Mouse (Mus musculus) cerebellum, adult 11 months (tissue): ENCODE measurements around the gene Nthl1.
A peak's percentile ranks its signal among the peaks of the same experiment; 100 is the strongest.

Experiments used
- DNase-seq: peaks from one replicate; pipeline ENCODE4 v3.0.0; 2022

Gene Nthl1

GRCm38 (mm10) chr17:24630072-24630471, 2.4 kb upstream of the Nthl1 start:
- no peak for DNase-seq

DNA sequence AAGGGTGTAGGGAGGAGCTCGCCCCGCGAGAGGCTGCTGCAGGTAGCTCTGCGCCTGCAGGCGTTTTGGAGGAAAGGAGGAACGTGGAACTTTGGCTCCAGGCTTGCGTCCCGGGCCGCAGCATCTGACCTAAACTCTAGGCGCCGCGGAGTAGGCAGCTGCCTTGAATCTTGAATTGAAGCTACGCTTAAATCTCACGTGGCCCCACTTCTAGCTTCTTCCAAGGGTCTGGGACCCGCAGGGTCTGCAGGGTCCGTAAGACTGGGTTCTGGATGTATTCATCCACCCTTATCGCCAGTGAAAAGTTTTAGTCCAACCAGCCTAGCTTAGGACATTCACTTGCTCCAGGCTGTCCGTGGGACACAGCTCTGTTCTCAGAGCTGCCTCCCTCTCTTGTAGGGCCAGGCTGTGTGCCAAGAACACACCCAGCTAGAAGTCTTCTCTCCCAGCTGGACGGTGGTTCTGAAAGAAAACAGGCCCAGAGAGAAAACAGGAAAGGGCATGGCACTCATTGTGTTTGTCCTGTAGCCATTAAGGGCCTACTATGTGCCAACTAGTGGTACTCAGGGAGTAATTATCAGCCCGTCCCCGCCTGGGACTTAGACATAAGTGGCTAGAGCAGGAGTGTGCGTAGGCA, 451 bp downstream of the Nthl1 start:
- no peak for DNase-seq

- DNase-seq: no peak
Observed at GRCm38 (mm10) chr17:24633831-24634230, 1.4 kb downstream of the Nthl1 start.

- DNase-seq: no peak
Observed at GRCm38 (mm10) chr17:24635024-24635423, 2.5 kb downstream of the Nthl1 start.

GRCm38 (mm10) chr17:24635694-24636093, 3.2 kb downstream of the Nthl1 start:
- DNase-seq: no peak

DNA sequence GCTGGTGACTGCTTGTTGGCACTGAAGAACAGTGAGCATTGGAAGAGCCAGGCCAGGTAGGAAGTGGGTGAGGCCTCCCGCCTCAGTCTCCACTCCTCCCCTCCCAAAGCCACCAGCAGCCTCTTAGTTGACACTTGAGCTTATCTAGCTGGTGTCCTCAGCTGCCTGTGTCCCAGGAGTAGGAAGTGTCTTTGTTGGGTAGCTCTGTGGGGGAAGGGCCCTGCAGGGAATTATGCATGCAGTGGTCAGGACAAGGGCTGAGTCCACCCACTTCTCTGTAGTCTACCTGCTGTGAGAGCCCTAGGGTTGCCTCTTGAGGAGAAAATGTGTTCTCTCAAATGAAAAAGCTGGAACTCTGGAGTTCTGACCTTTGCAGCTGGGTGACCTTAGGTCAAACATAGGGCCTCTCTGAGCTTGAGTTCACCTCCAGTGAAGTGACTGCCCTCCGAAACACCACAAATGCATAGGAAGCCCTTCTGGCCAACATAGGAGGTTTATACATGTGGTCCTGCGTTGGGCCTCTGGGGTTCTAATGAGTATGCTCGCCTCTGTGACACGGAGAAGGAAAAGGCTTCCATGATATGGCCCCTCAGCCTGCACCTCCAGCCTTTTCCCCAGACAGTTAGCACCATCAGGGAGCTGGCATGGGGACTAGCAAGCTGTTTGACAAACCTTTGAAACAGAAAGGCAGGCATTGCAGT, 4.5 kb downstream of the Nthl1 start:
- no peak for DNase-seq

- DNase-seq: no peak
Observed at GRCm38 (mm10) chr17:24638214-24638613, 5.7 kb downstream of the Nthl1 start.

DNA sequence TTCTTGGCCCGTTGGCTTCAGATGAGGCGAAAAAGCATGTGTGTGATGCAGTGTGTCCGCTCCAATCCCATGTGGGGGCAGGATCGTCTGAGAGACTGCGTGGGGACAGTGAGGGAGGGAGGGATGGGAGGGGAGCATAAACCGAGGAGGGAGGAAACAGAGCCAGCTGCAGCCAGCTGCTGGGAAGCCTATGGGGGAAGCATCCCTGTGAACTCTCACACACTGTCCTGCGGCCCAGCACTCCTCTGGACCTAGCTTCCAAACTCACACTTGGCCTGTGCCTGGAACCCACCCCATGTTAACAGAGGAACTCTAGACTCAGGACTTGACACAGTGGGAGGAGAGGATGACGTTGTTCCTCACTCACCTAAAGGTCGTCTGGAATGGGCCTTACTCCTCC, 6.4 kb downstream of the Nthl1 start:
- no peak for DNase-seq

DNA sequence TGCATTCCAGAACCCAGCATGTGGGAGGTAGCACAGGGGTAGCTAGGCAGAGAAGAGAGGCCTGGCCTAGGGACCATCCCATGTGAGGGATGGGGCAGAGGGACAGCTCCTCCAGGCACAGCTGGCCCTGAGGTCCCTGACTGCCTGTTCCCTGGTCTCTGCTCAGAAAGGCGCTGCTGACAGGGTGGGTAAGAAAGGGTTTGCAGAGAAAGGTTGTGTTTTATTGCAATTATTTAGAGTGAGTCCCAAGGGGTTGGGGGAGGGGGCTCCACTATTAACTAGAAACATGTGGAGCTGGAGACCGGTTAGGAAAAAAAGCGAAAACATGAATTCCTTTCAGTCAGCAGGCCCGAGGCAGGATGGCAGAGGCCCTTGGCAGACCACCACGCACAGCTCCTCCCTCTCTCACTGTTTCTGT, 7.1 kb downstream of the Nthl1 start:
- DNase-seq: no peak

- DNase-seq: no peak
Observed at GRCm38 (mm10) chr17:24640119-24640518, 7.6 kb downstream of the Nthl1 start.

- DNase-seq: no peak
Observed at GRCm38 (mm10) chr17:24640581-24640980, 8.1 kb downstream of the Nthl1 start.

- no peak for DNase-seq
Observed at GRCm38 (mm10) chr17:24641944-24642343, 9.5 kb downstream of the Nthl1 start.

DNA sequence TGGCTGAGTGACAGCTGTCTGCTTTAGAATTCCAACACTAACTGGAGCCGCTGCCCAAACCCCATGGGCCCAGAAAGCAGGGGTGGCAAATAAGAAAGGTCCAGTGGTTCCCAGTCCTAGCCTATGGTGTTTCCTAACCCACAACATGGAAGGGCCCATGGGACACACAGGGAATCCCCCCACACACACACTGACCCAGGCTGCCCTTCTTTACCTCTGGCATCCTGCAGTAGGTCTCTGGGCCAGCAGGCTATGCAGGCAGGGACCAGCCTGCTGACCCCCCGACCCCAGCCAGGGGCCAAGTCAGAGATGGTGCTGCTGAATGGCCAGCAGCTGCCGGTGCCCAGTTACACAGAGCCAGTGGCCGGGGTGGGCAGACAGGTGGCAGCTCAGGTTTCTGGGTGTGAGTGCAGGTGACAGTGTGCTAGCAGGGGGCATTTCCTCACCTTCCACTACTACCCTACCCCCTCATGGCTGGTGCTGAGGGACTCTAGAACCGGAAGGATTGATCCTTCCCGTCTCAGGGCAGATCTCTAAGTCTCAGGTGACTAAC, 10.4 kb downstream of the Nthl1 start:
- no peak for DNase-seq

DNA sequence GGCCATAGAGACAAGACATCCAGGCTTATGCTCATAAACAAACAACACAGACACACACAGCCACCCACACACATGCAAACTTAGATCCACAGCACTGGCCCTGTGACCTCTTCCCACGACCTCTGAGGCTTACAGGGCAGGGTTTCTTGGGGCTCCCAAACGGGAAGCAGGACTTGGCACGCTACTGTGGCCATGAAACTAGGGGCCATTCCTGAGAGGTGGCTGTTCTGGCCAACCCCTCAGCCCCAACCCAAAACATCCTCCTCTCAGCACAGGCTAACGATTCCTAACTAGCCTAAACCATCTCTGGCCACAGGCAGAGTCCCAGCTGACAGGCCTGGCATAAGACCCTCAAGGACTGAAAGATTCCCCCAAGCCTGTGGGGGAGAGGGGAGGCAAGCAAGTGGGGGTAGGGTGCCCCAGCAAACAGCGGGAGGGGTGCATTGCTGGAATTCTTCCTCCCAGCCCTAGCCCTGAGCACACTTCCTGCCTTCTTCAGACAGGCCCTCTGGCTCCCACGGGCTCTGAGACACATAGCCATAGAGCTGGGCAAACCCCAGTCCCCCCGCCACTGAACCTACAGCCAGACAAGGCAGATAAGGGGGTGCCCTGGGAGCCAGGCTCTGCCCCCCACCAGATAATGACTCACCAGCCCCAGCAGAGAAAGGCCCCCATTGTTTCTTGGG, 11.7 kb downstream of the Nthl1 start:
- no peak for DNase-seq

DNA sequence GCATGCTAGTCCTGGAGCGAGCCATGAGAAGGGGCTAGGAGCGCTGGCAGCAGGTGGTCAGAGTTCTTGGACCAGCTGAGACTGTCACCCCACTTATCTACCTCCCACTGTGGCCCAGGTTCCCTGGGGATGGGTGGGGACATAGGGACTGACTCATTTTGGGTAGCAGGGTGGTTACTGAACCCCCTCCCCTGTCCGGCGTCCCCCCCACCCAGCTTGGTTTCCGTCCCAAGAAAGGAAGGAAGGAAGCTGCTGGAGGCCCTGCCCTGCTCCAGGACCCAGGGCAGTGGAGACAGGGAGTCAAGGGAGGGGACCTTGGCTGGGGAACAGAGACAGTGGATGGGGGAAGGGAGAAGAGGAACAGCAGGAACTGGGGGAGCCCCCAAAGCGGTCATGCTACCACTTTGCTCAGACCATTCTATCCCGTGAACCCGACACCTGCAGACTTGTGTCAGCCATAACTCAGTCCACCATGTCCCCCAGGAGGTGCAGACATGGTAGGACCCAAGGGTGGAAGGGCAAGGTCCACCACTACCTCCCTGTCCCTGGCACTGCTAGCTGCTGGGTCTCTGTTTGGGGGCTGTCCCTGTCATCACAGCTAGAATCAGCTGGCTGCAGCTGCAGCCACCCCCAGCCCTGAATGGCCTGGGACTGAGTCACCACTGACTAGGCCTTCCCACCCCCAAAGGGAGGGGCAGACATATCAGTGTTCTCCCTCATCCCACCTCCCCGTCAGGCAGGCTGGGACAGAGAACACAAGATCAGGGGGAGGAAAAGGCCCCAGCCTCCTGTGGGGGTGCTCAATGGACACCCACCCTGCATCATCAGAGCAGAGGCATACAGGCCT, 12.6 kb downstream of the Nthl1 start:
- DNase-seq: no peak

DNA sequence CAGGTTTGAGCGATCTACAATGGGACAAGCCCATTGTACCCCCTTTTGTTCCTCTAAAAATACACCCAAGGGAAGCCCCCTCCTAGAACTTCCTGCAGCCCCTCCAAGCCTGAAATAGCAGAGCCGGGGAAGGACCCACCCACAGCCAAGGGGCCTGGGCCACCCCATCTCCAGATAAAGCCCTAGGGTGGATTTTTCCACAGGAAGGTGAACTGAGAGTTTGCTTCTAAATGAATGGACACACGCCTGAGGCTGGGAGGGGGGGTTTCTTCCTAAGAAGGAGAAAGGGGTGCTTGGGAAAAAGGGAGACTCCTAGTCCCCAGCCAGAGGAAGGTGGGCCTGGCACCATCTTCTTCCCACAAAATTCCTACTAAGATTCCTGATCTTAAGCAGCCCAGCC, 13.4 kb downstream of the Nthl1 start:
- DNase-seq: no peak

DNA sequence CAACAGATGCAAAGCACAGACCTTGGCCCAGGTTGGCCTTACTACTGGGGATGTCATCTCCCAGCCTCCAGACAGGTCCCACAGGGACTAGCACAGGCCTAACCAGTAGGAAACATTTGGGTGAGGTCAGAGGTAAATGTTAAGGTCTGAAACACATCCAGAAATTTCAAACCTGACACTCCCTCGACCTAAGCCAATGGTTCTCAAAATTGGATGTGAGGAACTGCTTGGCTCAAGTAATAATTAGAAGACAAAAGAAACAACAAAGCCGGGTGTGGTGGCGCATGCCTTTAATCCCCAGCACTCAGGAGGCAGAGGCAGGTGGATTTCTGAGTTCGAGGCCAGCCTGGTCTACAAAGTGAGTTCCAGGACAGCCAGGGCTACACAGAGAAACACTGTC, 13.9 kb downstream of the Nthl1 start:
- no peak for DNase-seq

GRCm38 (mm10) chr17:24647493-24647892, 15.0 kb downstream of the Nthl1 start:
- DNase-seq: no peak

GRCm38 (mm10) chr17:24648731-24649377, 16.4 kb downstream of the Nthl1 start:
- no peak for DNase-seq

DNA sequence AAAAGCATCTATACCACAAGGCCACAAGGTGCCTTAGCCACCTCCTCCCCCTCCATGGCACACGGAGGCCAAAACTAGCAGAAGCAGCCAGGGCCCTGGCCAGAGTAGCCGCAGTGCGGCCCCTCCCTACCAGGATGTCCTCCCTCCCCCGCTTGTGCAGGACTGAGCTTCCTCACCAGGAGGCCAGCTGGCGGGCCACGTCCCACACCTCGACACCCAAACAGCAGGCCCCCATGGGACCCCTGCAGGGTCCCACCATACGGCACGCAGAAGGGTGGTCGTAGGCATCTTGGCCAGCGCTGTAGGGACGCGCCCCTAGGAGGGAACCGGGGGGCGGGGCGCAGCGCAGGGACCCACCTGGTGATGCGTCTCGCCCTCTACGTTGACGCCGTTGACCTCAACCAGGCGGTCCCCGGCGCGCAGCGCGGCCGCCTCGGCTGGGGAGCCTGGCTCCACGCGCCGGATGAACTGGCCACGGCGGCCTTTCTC, 17.1 kb downstream of the Nthl1 start:
- DNase-seq: no peak

- DNase-seq: peak; percentile 73
Observed at GRCm38 (mm10) chr17:24650070-24650616, 17.7 kb downstream of the Nthl1 start, which contains the start of gene Slc9a3r2. TSS of gene Slc9a3r2 (minus strand) at chr17:24650327.

DNA sequence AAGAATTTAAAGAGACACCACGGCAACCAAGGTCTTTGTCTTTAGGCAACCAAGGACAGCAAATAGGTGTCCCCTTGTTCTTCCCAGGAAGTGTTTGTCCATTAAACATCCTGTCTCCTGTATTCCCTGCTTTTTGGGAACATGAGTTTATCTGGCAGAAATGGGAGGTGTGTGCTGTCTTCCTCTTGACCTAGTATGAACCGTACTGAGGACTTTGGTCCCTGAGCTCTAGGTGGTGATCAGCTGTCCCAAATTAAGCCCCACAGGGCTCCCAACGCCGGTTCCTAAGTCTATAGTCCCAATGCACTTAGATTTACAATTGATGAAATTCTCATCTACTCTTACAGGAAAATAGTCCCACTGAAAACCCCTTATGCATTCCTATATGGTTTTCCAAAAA, 18.3 kb downstream of the Nthl1 start:
- no peak for DNase-seq
